Mouse (Mus musculus): ENCODE results near the gene Arhgap5. TPM values are rescaled to one million over a fixed set of nuclear protein-coding genes. Genes with fewer than 3 reads are reported as not detected.

Gene Arhgap5
- total RNA-seq, 2 experiments from 2014 or later: 71.7 to 77.4 TPM

Other genes starting within 250 kb of the Arhgap5 start
- gene Akap6, start 195.4 kb downstream of the Arhgap5 start, total RNA-seq (2021): 100 to 1,000 TPM; 103 to 105 TPM

All from heart, adult 18-20 months (tissue).